Mouse (Mus musculus) lung, postnatal 0 days (tissue): ENCODE results near the gene Styxl1.

Experiments
- CTCF ChIP-seq: IDR thresholded peaks from 2 replicates; pipeline ENCODE4 v1.5.1; 2016; ENCODE audit warnings: antibody characterized with exemption, mild to moderate bottlenecking
- EP300 ChIP-seq: IDR thresholded peaks from 2 replicates; pipeline ENCODE4 v1.6.1; 2016; ENCODE audit warnings: antibody characterized with exemption, mild to moderate bottlenecking, control low read depth

DNA sequence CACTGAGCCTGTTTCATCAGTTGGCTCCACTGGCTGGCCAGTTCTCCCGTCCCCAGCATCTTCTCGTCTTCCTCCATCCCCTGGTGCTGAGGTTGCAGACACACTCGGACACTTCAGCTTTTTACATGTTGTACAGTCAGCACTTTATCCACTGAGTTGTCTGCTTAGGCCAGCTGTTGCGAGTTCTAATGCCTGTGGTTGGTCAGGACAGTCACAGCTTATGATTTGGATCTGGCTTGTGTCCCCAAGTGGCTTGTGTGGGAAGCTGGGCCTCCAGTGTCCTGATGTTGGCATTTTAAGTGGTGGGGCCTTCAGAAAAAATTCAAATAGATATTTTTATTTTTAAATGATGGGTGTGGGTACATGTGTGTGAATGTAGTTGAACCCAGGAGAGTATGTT is 72.8 kb downstream of the Styxl1 start:
- TF ChIP-seq CTCF (no peak), EP300 (no peak)
